Mouse (Mus musculus) layer of hippocampus, adult 9-10 months (tissue): ENCODE data around the gene Slc25a42.
A peak's percentile ranks its signal among the peaks of the same experiment; 100 is the strongest.

ENCODE experiments used
- DNase-seq: peaks from one replicate; pipeline ENCODE4 v3.0.0; 2022; ENCODE audit warnings: low spot score

The Slc25a42 gene

GRCm38 (mm10) chr8:70215092-70215491 is 3.0 kb upstream of the Slc25a42 start:
- no peak for DNase-seq

DNA sequence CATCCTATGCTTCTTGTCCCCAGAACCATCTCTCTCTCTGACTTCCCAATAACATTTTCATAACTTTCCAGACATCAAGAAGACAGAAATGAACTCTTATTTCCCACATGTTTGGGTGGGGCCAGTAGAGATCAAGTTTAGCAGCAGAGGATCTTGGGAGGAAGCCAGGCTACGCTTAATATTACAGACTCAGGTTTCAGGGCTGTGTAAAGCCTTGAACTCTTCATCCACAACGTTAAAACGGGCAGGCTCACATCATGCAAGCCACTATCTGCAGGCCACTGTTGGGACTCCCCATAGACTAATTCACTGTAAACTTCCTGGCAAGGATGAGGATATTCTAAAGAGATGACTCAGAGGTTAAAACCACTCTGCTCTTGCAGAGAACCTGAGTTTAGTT is 2.3 kb upstream of the Slc25a42 start:
- no peak for DNase-seq

GRCm38 (mm10) chr8:70211726-70212111 is 386 bp downstream of the Slc25a42 start:
- no peak for DNase-seq

- DNase-seq = no peak
These were observed 830 bp downstream of the Slc25a42 start for GRCm38 (mm10) chr8:70211275-70211674.

GRCm38 (mm10) chr8:70210538-70210937 is 1.6 kb downstream of the Slc25a42 start:
- no peak for DNase-seq

GRCm38 (mm10) chr8:70208130-70208529 is 4.0 kb downstream of the Slc25a42 start:
- DNase-seq = no peak

DNA sequence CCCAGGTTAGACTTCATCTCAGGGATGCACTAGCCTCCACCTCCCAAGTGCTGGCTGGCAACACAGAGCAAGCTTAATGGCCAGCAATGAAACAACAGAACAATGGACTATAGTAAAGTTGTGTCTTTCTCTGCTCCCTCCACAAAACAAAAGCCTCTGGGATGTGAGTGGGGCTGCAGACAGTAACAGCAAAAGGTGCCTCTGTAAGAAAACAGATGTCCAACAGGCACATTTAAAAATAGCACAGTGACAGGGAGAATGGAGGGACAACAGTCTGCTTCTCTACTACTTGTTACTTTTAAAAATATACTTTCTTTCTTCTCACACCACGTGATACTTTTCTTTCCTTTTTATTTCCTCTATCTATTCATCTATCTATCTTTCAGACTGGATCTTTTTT is 7.3 kb downstream of the Slc25a42 start:
- DNase-seq = no peak

- no peak for DNase-seq
These were observed 9.0 kb downstream of the Slc25a42 start for GRCm38 (mm10) chr8:70203072-70203471.

DNA sequence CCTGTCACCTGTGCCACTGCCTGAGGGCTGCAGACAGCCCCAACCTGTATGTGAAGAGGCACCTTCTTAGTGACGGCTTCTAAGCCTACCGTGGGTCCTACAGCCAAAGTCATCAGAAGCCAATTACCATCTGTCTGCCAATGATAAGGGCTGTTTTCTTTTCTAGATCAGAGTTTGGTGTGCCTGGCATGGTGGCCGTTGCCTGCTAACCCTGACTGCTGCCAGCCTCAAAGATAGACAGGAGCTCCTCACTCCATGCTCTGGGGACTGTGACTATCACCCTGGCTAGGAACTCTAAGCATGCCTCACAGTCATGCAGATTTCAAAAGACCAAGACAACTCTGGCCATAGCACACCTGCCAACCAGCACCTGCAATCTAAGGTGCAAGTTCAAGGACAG is 10.7 kb downstream of the Slc25a42 start:
- DNase-seq = no peak

GRCm38 (mm10) chr8:70200098-70200681 is 11.9 kb downstream of the Slc25a42 start:
- peak; percentile 64 for DNase-seq

DNA sequence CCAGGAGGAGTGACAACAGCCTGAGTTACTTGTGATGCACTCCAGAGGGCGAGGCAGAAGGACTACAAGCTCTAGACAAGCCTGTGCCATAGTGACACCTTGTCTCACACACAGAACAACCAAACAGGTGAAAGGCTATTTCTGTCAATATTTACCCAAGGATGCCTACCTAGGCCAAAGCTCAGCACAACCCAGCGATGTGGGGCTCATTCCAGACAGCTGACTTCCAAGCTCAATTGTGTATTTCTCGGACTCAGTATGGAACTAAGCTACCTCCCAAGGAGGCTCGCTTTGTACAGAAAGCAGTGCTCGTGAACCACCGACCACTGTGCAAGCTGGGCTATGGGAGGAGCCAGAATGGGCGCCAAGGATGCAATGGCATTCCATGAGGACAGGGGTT is 14.5 kb downstream of the Slc25a42 start:
- DNase-seq = no peak

DNA sequence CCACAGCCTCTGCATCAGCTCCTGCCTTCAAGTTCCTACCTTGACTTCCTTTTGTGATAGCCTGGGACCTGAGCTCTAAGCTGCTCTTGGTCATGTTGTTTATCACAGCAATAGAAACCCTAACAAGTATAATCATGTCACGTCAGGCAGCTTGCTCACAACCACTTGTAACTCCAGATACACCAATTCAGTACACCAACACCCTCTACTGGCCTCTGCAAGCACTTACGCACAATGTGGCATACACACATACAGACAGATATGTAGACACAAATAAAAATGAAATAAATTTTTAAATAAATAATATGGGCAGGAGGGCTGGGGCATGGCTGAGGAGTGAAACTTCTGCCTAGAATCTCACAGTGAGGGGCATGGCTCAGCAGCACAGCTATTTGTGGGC is 16.3 kb downstream of the Slc25a42 start:
- no peak for DNase-seq

GRCm38 (mm10) chr8:70194191-70194590 is 17.9 kb downstream of the Slc25a42 start:
- DNase-seq = no peak

GRCm38 (mm10) chr8:70193238-70193637 is 18.9 kb downstream of the Slc25a42 start:
- DNase-seq = no peak

DNA sequence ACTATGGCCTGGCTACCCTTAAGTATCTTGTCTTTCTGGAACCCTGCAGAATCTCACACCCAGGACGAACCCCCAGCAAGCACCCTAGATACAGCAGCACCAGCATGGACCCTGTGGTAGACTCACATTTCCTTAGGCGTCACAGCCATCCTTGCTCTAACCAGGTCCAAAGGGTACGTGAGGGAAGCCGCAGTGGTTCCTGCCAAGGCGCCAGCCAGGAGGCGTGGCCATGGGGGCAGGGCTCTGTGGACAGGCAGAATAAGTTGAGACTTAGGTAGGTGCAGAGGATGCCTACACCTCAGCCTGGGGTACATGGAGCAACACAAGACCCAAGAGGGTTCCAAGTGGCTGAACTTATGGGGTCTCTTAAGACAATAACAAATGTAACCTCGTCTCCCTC is 23.4 kb downstream of the Slc25a42 start:
- DNase-seq = no peak

DNA sequence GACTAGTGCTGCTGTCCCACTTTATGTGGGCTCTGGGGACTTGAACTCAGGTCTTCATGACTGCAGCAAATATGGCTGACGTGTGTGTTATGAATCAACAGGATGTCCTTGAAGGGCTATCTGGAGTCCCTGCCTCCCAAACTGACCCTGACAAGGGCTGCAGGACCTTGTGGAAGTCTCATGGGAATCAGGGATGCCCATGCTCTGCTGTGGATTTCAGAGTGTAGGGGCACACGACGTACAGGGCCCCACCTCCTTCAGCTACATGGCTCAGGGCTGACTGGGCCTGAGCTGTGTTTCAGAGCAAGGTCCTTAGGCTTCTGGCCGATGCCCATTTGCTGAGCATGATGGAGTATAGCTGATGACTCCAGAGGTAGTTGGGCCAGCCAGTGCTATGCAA is 28.9 kb downstream of the Slc25a42 start:
- DNase-seq = no peak

DNA sequence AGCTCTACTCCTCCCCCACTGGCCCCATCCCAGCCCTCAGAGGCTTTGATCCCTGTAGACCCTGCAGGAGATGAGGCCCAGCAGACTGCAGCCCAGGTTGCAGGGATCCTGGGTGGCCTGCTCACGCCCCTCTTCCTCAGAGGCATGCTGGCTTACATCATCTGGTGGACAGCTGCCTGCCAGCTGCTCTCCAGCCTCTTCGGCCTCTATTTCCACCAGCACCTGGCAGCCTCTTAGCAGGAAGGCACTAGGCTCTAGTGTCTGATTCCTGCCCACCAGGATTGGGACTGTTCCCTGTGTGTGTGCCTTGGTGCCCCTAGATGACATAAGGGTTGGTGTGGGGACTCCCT is 30.2 kb downstream of the Slc25a42 start:
- no peak for DNase-seq

DNA sequence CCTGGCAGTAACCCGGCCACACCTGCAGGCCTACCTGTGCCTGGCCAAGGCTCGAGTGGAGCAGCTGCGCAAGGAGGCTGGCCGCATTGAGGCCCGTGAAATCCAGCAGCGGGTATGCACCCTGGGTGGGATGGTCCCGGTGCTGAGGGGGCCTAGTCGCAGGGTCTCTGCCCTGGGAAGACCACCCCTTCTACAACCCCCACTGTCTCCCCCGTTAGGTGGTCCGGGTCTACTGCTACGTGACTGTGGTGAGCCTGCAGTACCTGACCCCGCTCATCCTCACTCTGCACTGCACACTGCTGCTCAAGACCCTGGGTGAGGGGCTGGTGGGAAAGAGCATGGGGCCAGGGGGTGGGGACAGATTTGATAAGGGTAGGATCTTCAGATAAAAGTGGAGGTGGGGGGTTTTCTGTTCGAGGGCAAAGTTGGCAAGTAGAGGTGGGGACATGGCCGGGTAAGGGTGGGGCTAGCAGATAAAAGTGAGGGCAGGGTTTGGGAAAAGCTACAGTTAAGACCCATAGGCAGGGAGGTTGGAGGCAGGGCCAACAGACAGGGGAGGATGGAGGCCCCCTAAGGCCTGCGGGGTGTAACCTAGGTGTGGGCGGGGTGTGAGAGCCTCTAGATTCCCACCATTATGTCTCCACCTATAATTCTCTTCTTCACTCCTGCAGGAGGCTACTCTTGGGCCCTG is 30.7 kb downstream of the Slc25a42 start:
- DNase-seq = no peak

GRCm38 (mm10) chr8:70179082-70179481 is 33.0 kb downstream of the Slc25a42 start:
- DNase-seq = no peak

DNA sequence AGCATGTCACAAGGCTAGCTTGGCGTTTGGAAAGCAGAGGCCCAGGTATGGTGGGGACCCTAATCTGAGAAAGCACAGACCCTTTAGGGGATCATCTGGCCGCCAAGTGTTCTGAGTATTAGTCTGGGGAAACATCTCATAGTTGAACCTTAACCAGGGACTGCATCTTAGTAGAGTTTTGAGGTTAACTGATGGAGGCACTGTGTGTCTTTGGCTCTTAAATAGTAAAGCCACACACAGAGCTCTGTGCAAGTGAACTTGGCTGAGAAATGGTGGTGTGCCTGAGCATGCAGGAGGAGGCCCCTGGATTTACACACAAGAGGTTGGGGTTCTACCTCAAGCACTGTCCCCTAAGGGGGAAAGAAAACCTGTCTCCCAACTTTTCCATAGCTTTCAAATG is 33.9 kb downstream of the Slc25a42 start:
- no peak for DNase-seq

DNA sequence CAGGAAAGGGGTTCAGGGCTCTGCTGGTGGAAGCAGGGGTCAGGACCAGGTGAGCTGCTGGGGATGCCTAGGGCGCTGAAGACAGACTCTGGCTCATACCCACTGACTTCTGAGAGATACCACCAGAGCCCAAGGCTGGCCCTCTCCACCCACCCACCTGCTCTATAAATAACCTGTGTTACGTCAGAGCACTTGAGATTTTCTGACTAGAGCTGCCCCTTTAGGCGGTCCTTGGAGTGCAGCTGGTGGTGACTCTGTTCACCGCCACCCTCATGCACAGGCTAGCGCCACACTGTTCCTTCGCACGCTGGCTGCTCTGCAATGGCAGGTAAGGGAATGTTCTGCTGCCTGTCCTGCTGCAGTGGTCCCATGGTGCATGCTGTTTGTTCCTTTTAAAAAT is 38.0 kb downstream of the Slc25a42 start:
- no peak for DNase-seq

DNA sequence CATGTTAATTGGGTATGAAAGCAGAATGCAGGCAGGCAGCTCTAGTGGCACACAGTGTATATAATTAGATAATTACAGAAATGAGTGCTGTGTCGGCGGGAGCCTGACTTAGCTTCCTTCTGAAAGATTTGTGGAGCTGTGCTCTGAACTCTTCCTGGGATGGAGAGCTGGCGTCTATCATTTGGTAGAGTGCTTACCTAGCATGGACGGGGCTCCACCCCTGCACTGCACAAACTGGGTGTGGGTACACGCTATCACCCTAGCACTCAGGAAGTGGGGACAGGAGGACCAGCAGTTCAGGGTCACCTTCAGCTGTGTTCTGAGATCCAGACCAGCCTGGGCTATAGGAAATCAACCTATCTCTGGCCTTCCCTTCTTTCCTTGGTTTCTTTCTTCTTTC is 38.8 kb downstream of the Slc25a42 start:
- DNase-seq = no peak

DNA sequence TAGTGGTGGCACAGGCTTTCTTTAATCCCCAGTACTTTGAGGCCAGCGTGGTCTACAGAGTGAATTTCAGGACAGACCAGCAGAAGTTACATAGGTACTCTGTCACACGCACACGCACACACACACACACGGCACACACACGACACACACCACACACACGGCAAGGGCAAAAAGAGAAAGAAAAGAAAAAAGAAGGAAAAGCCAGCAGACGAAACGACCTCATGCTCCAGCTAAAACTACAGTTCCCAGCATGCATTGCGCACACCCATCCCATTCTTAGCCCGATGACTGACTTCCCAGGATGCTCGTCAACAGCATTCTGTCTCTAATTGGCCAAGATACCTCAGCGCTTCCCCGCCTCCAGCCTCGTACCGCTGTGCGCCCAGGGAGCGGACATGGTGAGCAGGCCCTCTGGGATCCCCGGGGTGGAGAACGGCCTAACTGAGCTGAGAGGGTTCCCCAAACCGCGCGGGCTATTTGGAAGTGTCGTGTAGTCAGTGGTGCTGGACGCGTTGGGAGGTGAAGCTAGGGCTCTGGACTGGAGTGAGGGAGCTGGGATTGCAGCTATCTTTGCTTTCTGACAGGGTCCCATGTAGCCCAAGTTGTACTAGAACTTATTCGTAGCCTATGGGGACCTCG is 39.9 kb downstream of the Slc25a42 start, which contains the start of gene Tmem161a:
Gene Tmem161a, plus strand, starts transcription at position 314 of the 639 bp plus-strand sequence.
- peak; percentile 94 for DNase-seq

DNA sequence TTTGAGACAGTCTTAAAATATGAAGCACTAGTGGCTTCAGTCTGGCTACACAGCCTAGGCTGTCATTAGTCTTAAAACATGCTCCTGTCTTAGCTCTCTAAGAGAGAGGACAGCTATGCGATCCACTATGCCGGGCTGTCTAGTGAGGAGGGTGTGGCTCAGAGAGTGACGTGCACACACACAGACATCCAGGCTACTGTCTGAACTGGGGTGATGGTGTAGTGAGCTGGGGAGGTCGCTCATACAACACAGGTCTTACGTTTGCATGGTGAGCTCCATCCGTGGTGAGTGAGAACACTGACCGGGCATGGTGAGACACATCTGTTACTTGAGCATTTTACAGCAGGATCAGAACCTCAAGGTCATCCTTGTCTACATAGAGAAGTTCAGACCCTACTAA is 40.9 kb downstream of the Slc25a42 start:
- no peak for DNase-seq
